Mouse (Mus musculus) brain, embryonic 14.5 days (tissue): ENCODE measurements around the gene Nicn1.

Experiments used
- CTCF ChIP-seq: fragments of 200-500 bp; IDR thresholded peaks from 2 replicates; pipeline ENCODE4 v1.5.1; 2012; ENCODE audit warnings: inconsistent platforms, mild to moderate bottlenecking, moderate library complexity, borderline replicate concordance; ENCODE audit not compliant: insufficient read depth, insufficient read length; ENCODE audit errors: extremely low read depth
- POLR2A ChIP-seq: fragments of 200-500 bp; IDR thresholded peaks from 2 replicates; pipeline ENCODE4 v1.6.1; 2012; ENCODE audit warnings: mild to moderate bottlenecking, inconsistent platforms, borderline replicate concordance; ENCODE audit not compliant: poor library complexity, insufficient read depth, insufficient read length, severe bottlenecking; ENCODE audit errors: extremely low read depth

DNA sequence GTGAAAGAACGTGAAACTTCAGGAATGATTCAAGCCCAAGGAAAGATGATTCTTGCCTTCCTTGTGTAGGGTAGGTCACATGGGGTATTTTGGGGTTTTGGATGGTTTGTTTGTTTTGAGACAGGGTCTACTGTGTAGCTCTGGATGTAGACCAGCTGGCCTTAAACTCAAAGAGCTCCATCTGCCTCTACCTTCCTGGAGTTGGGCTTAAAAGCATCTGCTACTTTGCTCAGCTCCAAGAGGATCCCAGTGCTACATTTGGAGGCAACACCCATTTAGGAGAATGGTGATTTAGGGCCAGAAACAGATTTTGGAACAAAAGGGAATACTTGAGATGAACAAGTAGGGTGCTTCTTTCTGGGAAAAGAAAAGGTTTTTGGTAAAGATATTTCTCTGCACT is 34.6 kb downstream of the Nicn1 start:
- no peak for TF ChIP-seq POLR2A
- TF ChIP-seq CTCF = no peak
